In the genomic region with DNA sequence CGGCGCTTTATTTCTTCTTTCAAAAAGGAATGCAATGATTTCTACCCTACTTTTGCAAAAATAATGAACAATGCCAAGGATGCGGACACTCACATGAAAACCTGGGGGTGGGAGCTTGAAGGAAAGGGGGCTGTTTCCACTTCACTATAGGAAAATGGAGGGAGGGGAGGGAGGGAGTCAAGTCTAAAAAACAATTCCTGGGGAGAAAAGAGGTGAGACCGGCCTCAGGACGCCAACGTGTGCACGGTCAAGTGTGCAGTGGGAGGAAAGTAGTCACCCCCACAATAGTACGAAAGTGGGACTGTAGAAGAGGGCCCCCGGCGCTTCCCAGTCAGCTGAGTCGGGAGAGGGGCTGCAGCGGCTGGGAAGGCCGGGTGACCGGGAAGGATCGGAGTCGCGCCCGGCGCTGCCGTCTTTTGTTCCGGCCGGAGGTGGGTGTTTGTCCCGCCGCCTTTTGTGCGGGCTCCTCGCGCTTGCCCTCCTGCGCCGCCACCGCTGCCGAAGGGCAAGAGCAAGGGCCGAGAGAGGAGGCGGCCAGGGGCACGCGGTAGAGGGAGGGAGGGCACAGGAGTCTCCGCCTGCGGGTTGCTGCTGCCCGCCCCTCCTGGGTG, we compare ENCODE assay signal across 8 mouse cellular contexts. TPM values are rescaled to one million over a fixed set of nuclear protein-coding genes. Genes with fewer than 3 reads are reported as not detected.
DNase-seq lines count a peak whose midpoint lies in the region; ATAC-seq and TF ChIP-seq lines count a peak whose summit lies in the region.

No protein-coding gene starts in this region.

- peaks cover 11% of the 10 kb centered on the region for H3K27me3 ChIP-seq in heart, embryonic 14.5 days (ENCODE audit: control insufficient read depth, insufficient read depth, low read length)
- H3K27me3 ChIP-seq in midbrain, embryonic 12.5 days, result no peaks in the 10 kb centered on the region
- H3K27me3 ChIP-seq in stomach, postnatal 0 days (ENCODE audit: control insufficient read depth, insufficient read depth, low read length), result no peaks in the 10 kb centered on the region

- DNase-seq in ovary, postnatal 36 days (ENCODE audit: low spot score), result peak; percentile 69
- no peak for DNase-seq in ovary, postnatal 10 days (ENCODE audit: low spot score)
- DNase-seq in brain, embryonic 14.5 days (ENCODE audit: low read depth), result peak; percentile 66
- DNase-seq in kidney, postnatal 4 days, result peak; percentile 45 to 54
- DNase-seq in stomach, postnatal 0 days (ENCODE audit: low spot score), result peak; percentile 75
- DNase-seq in cerebellum, adult 11 months, result no peak

- WGBS in heart, embryonic 14.5 days, result under 1% methylated on average over 37 of the region's 38 CpGs
- under 1% methylated on average over 38 of the region's 38 CpGs for WGBS in midbrain, embryonic 12.5 days
- WGBS in stomach, postnatal 0 days, result under 1% methylated on average over 38 of the region's 38 CpGs

- H3K4me3 ChIP-seq in heart, embryonic 14.5 days (ENCODE audit: control insufficient read depth in 1 of 2, insufficient read depth in 1 of 2, low read depth in 1 of 2, low read length in 2 of 2), result peak overlapping the region; percentile 65 to 75
- peak overlapping the region; percentile 67 for H3K4me3 ChIP-seq in midbrain, embryonic 12.5 days
- peak overlapping the region; percentile 69 for H3K4me3 ChIP-seq in stomach, postnatal 0 days (ENCODE audit: low read depth, low read length)

- TF ChIP-seq CTCF in brain, embryonic 14.5 days (IDR thresholded peaks at IDR 0.05; ENCODE audit: borderline replicate concordance, extremely low read depth, insufficient read depth, insufficient read length), result no peak
- no peak for TF ChIP-seq CTCF in stomach, postnatal 0 days (IDR thresholded peaks at IDR 0.05; ENCODE audit: low read depth)

- peak overlapping the region; percentile 84 to 95 for H3K27ac ChIP-seq in heart, embryonic 14.5 days (replicated peaks in 1 of 2; ENCODE audit: control insufficient read depth in 1 of 2, insufficient read depth in 1 of 2, low read depth in 2 of 2, low read length in 2 of 2)
- H3K27ac ChIP-seq in midbrain, embryonic 12.5 days (replicated peaks), result peak overlapping the region; percentile 96
- peak overlapping the region; percentile 92 for H3K27ac ChIP-seq in stomach, postnatal 0 days (replicated peaks)

- no peak for TF ChIP-seq EP300 in stomach, postnatal 0 days (optimal IDR thresholded peaks at IDR 0.05)

- H3K9me3 ChIP-seq in heart, embryonic 14.5 days (ENCODE audit: control insufficient read depth, low read length), result no peaks in the 10 kb centered on the region
- H3K9me3 ChIP-seq in midbrain, embryonic 12.5 days, result no peaks in the 10 kb centered on the region
- no peaks in the 10 kb centered on the region for H3K9me3 ChIP-seq in stomach, postnatal 0 days (ENCODE audit: control insufficient read depth, low read length)

- no peaks in the 10 kb centered on the region for H3K36me3 ChIP-seq in heart, embryonic 14.5 days (ENCODE audit: control insufficient read depth, insufficient read depth, low read length)
- H3K36me3 ChIP-seq in midbrain, embryonic 12.5 days, result no peaks in the 10 kb centered on the region
- H3K36me3 ChIP-seq in stomach, postnatal 0 days (ENCODE audit: control insufficient read depth, insufficient read depth, low read length), result no peaks in the 10 kb centered on the region

- ATAC-seq in heart, embryonic 14.5 days (ENCODE audit: insufficient number of reproducible peaks, insufficient read depth, low FRiP score, low read depth), result no peak
- no peak for ATAC-seq in midbrain, embryonic 12.5 days (ENCODE audit: low FRiP score, low read depth)
- no peak for ATAC-seq in stomach, postnatal 0 days (ENCODE audit: low FRiP score, low TSS enrichment)

- no peak for TF ChIP-seq POLR2A in brain, embryonic 14.5 days (IDR thresholded peaks at IDR 0.05; ENCODE audit: borderline replicate concordance, extremely low read depth, insufficient read depth, insufficient read length, poor library complexity, severe bottlenecking)

- peak overlapping the region; percentile 87 for H3K9ac ChIP-seq in heart, embryonic 14.5 days (ENCODE audit: low read length)
- H3K9ac ChIP-seq in midbrain, embryonic 12.5 days (replicated peaks), result peak overlapping the region; percentile 79
- H3K9ac ChIP-seq in stomach, postnatal 0 days (ENCODE audit: low read length), result peak overlapping the region; percentile 76

- peak overlapping the region; percentile 96 for H3K4me2 ChIP-seq in heart, embryonic 14.5 days (ENCODE audit: low read length)
- H3K4me2 ChIP-seq in midbrain, embryonic 12.5 days (replicated peaks), result peak overlapping the region; percentile 96
- H3K4me2 ChIP-seq in stomach, postnatal 0 days (replicated peaks; ENCODE audit: low read depth), result peak overlapping the region; percentile 100

- peaks cover 5 to 30% of the 10 kb centered on the region in 2 experiments; a peak in 3 of 4 replicates for H3K4me1 ChIP-seq in heart, embryonic 14.5 days (ENCODE audit: control insufficient read depth in 2 of 2, insufficient read depth in 2 of 2, low read length in 2 of 2)
- H3K4me1 ChIP-seq in midbrain, embryonic 12.5 days, result peaks cover 26% of the 10 kb centered on the region
- H3K4me1 ChIP-seq in stomach, postnatal 0 days (replicated peaks; ENCODE audit: control insufficient read depth, insufficient read depth), result no peaks in the 10 kb centered on the region

RNA-seq across cellular contexts. Expression of a gene that starts 1.0 kb away (rescaled TPM):
- polyA plus RNA-seq in brain, embryonic 14.5 days (2012; rRNA removed), result 70.1 and 88.6 TPM in 2 replicates
- polyA plus RNA-seq in heart, embryonic 14.5 days (2014; fragmentation: Nextera tagmentation; extraction: Ambion mirVana), result 17.3 and 17.4 TPM in 2 replicates
- 66.0 and 67.3 TPM in 2 replicates for polyA plus RNA-seq in midbrain, embryonic 12.5 days (2016; fragmentation: Nextera tagmentation; extraction: Ambion mirVana)
- 10.5 and 11.7 TPM in 2 replicates for polyA plus RNA-seq in stomach, postnatal 0 days (2015; fragmentation: Nextera tagmentation; extraction: Ambion mirVana)

RNA-seq across cellular contexts. Expression of a gene that starts 4.0 kb away (rescaled TPM):
- 0.15 and 0.16 TPM in 2 replicates for polyA plus RNA-seq in brain, embryonic 14.5 days (2012; rRNA removed)
- not detected in 2 replicates for polyA plus RNA-seq in heart, embryonic 14.5 days (2014; fragmentation: Nextera tagmentation; extraction: Ambion mirVana)
- polyA plus RNA-seq in midbrain, embryonic 12.5 days (2016; fragmentation: Nextera tagmentation; extraction: Ambion mirVana), result not detected in 2 replicates
- 0.27 TPM in 1 of 2 replicates, not detected in the other for polyA plus RNA-seq in stomach, postnatal 0 days (2015; fragmentation: Nextera tagmentation; extraction: Ambion mirVana)

Comparison
In these comparisons a context has a peak if more than half of its experiments do, and no peak if none do; other contexts are left out.
1. DNase-seq: peak in ovary, postnatal 36 days (single experiment), brain, embryonic 14.5 days (single experiment), kidney, postnatal 4 days (2 of 2) and stomach, postnatal 0 days (single experiment); none in ovary, postnatal 10 days (single experiment) and cerebellum, adult 11 months (single experiment).
2. Peak in every context shown above with its lines, with median percentiles within 50 percentile points of each other: H3K27ac ChIP-seq, H3K4me2 ChIP-seq, H3K4me3 ChIP-seq and H3K9ac ChIP-seq.